Mouse (Mus musculus): ENCODE measurements around the gene Fgf22. TPM values are rescaled to one million over a fixed set of nuclear protein-coding genes. Genes with fewer than 3 reads are reported as not detected.

The Fgf22 gene
- polyA plus RNA-seq, 1 experiment from 2014 or later: 0.48 TPM

DNA sequence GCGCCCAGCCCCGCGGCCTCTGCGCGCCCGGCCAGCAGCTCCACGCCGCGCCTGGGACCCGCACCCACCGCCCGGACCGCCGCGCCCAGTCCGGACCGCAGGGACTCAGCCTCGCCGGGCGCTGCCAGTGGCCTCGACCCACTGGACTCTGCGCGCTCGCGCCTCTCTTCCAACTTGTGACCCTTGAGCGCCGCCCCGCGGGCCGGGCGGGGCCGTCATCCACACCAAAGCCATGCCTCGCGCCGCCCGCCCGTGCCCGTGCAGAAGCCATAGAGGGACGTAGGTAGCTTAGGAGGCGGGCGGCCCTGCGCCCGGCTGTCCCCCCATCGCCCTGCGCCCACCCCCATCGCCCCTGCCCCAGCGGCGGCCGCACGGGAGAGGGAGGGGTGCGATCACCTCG, 19.5 kb upstream of the Fgf22 start:
- no peak overlapping the region for H3K4me3 ChIP-seq
- H3K4me1 ChIP-seq: no peaks in the 10 kb centered on the region
- H3K4me2 ChIP-seq (replicated peaks): 0 out of 2 replicates have a peak overlapping the region, but pooled peaks have one; percentile 0
- H3K9ac ChIP-seq (replicated peaks): no peak overlapping the region
- H3K27me3 ChIP-seq: peaks cover 19% of the 10 kb centered on the region
- WGBS: 33% methylated on average over 41 of the region's 52 CpGs
- H3K36me3 ChIP-seq: peaks cover 67% of the 10 kb centered on the region
- no peak overlapping the region for H3K27ac ChIP-seq (replicated peaks)
- H3K9me3 ChIP-seq: peaks cover 15% of the 10 kb centered on the region
- peak; percentile 45; the same call in 1 of the 2 replicates for ATAC-seq (ENCODE audit: low FRiP score, low read depth)

DNA sequence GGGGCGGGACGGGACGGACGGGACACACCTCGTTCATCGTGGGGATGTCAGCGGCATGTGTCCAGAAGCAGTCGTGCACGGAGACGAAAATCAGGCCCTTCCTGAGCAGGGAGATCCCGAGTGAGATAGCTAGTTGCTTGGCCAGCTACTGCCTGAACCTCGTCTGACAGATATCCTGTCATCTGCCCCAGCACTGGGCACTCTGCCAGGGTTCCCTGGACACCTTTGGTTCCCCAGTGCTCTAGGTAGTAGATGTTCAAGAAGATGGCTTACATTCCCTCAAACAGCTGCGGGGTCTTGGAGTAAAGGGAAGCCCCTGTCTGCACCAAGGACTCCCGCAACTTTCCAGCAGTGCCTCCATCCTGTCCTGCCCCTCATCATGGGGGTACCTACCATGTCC, 18.2 kb upstream of the Fgf22 start:
- WGBS: 94% methylated on average over 12 of the region's 14 CpGs
- peaks cover 17% of the 10 kb centered on the region for H3K9me3 ChIP-seq

DNA sequence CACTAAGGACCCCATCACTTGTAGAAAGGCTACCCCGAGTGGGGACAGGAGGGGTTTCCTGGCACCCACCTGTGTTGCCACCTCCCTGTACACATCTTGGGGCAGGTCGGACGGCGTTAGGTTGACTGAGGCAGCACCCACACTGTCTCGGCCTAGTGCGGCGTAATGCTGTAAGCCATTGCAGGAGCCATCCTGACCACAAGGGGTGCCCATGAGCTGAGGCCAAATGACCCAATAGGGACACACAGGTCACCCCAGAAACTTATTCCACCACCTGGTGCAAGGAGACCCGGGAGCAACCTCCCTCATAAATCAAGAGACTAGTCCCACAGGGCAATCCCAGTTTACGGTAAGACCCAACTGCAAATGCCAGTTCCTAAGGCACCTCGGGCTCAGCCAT, 16.6 kb upstream of the Fgf22 start:
- peaks cover 19% of the 10 kb centered on the region for H3K27me3 ChIP-seq
- H3K9ac ChIP-seq (replicated peaks): no peak overlapping the region
- 82% methylated on average over 10 of the region's 10 CpGs for WGBS
- peaks cover 94% of the 10 kb centered on the region for H3K36me3 ChIP-seq
- H3K4me2 ChIP-seq (replicated peaks): no peak overlapping the region
- no peak for ATAC-seq (ENCODE audit: low FRiP score, low read depth)
- H3K27ac ChIP-seq (replicated peaks): no peak overlapping the region
- H3K9me3 ChIP-seq: peaks cover 13% of the 10 kb centered on the region
- peaks cover 3% of the 10 kb centered on the region; the same call in 1 of the 2 replicates for H3K4me1 ChIP-seq
- H3K4me3 ChIP-seq: no peak overlapping the region

More for the DNA sequence above, 18.2 kb upstream of the Fgf22 start:
- H3K4me1 ChIP-seq: peaks cover 3% of the 10 kb centered on the region; the same call in 1 of the 2 replicates
- no peak overlapping the region for H3K4me2 ChIP-seq (replicated peaks)
- no peak overlapping the region for H3K9ac ChIP-seq (replicated peaks)
- H3K4me3 ChIP-seq: no peak overlapping the region
- H3K27ac ChIP-seq (replicated peaks): no peak overlapping the region
- peaks cover 19% of the 10 kb centered on the region for H3K27me3 ChIP-seq
- peaks cover 81% of the 10 kb centered on the region for H3K36me3 ChIP-seq
- no peak for ATAC-seq (ENCODE audit: low FRiP score, low read depth)

- peaks cover 3% of the 10 kb centered on the region; the same call in 1 of the 2 replicates for H3K4me1 ChIP-seq
- peaks cover 13% of the 10 kb centered on the region for H3K9me3 ChIP-seq
- no peak for ATAC-seq (ENCODE audit: low FRiP score, low read depth)
- peaks cover 97% of the 10 kb centered on the region for H3K36me3 ChIP-seq
- no peak overlapping the region for H3K4me2 ChIP-seq (replicated peaks)
- peaks cover 19% of the 10 kb centered on the region for H3K27me3 ChIP-seq
- WGBS: 96% methylated on average over 28 of the region's 28 CpGs
- H3K27ac ChIP-seq (replicated peaks): no peak overlapping the region
- no peak overlapping the region for H3K9ac ChIP-seq (replicated peaks)
- H3K4me3 ChIP-seq: no peak overlapping the region
Measured at GRCm38 (mm10) chr10:79739234-79739633, 15.6 kb upstream of the Fgf22 start.

DNA sequence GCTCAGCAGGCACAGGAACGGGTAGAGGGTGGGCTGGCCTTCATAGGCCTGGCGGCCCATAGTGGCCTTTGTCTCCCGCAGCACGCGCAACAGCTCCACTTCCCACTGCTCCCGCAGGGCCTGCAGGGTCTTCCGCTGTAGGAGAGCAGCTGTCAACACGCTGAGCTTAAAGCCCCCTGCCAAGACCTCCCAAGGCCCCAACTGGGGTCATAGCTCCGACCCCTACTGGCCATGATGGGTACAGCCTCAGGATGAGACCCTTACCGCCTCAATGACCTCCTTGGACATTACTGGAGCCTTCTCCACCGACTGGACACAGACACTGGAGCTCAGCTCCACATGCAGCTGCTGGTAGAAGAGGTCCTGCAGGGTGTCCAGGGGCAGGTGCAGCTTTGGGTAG, 14.0 kb upstream of the Fgf22 start:
- Histone ChIP-seq H3K4me2 (replicated peaks) (no peak overlapping the region), H3K36me3 (peaks cover 86% of the 10 kb centered on the region), H3K4me1 (peaks cover 9% of the 10 kb centered on the region), H3K9ac (replicated peaks) (no peak overlapping the region), H3K9me3 (peaks cover 13% of the 10 kb centered on the region), H3K4me3 (no peak overlapping the region), H3K27me3 (peaks cover 5% of the 10 kb centered on the region), H3K27ac (replicated peaks) (no peak overlapping the region)
- WGBS: 52% methylated on average over 11 of the region's 11 CpGs
- ATAC-seq (ENCODE audit: low FRiP score, low read depth): 0 out of 2 replicates have a peak, but pooled peaks have one; percentile 32

- H3K9me3 ChIP-seq: peaks cover 13% of the 10 kb centered on the region
- ATAC-seq (ENCODE audit: low FRiP score, low read depth): no peak
- peaks cover 63% of the 10 kb centered on the region for H3K36me3 ChIP-seq
- H3K4me2 ChIP-seq (replicated peaks): no peak overlapping the region
- H3K4me1 ChIP-seq: peaks cover 14% of the 10 kb centered on the region
- H3K9ac ChIP-seq (replicated peaks): no peak overlapping the region
- no peak overlapping the region for H3K4me3 ChIP-seq
- H3K27me3 ChIP-seq: no peaks in the 10 kb centered on the region
- no peak overlapping the region for H3K27ac ChIP-seq (replicated peaks)
- 95% methylated on average over 11 of the region's 11 CpGs for WGBS
Measured at GRCm38 (mm10) chr10:79743161-79743560, 11.7 kb upstream of the Fgf22 start.

GRCm38 (mm10) chr10:79743650-79744365, 11.1 kb upstream of the Fgf22 start:
- 0 out of 2 replicates have a peak, but pooled peaks cover 5% of the 10 kb centered on the region for H3K27me3 ChIP-seq
- peaks cover 57% of the 10 kb centered on the region for H3K36me3 ChIP-seq

DNA sequence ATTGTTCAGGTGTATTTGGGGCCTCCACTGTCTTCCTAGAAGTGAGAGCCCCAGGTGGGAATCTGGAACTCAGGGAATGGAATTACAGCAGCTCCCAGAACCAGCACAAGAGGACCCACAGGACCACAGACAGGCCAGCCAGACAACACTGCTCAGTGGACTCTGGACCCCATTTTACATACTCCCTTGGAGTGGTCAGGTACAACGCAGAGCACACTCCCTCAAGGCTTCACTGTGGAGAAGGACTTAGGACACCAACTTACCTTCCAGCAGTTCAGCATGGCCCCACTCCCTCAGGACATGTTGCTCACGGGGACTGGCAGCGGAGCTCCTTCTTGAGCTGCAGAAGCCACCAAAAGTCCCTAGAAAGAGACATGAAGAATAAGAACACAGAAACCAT, 9.5 kb upstream of the Fgf22 start:
- H3K4me2 ChIP-seq (replicated peaks): peak overlapping the region; percentile 74
- ATAC-seq (ENCODE audit: low FRiP score, low read depth): no peak
- H3K9me3 ChIP-seq: 0 out of 2 replicates have a peak, but pooled peaks cover under 1% of the 10 kb centered on the region
- H3K36me3 ChIP-seq: peaks cover 41% of the 10 kb centered on the region
- H3K27me3 ChIP-seq: 0 out of 2 replicates have a peak, but pooled peaks cover 5% of the 10 kb centered on the region
- H3K9ac ChIP-seq (replicated peaks): no peak overlapping the region
- no peak overlapping the region; the same call in 1 of the 2 replicates for H3K4me3 ChIP-seq
- 94% methylated on average over 3 of the region's 3 CpGs for WGBS
- H3K4me1 ChIP-seq: peaks cover 14% of the 10 kb centered on the region
- H3K27ac ChIP-seq (replicated peaks): no peak overlapping the region

More at GRCm38 (mm10) chr10:79743650-79744365, 11.1 kb upstream of the Fgf22 start:
- no peak overlapping the region for H3K4me2 ChIP-seq (replicated peaks)
- WGBS: 94% methylated on average over 15 of the region's 15 CpGs
- no peak overlapping the region for H3K9ac ChIP-seq (replicated peaks)
- peaks cover 11% of the 10 kb centered on the region for H3K9me3 ChIP-seq
- peaks cover 14% of the 10 kb centered on the region for H3K4me1 ChIP-seq
- H3K27ac ChIP-seq (replicated peaks): no peak overlapping the region
- H3K4me3 ChIP-seq: no peak overlapping the region
- no peak for ATAC-seq (ENCODE audit: low FRiP score, low read depth)

GRCm38 (mm10) chr10:79745898-79746773, 8.7 kb upstream of the Fgf22 start, which contains the start of gene Polrmt:
TSS of gene Polrmt (minus strand) at chr10:79746581.
- WGBS: 3% methylated on average over 38 of the region's 38 CpGs
- Histone ChIP-seq H3K4me3 (peak within 1 kb of the TSS; percentile 62), H3K27ac (replicated peaks) (no peak within 1 kb of the TSS), H3K4me1 (peaks cover 11% of the 10 kb centered on the region), H3K4me2 (replicated peaks) (peak within 1 kb of the TSS; percentile 74), H3K9me3 (no peaks in the 10 kb centered on the region), H3K9ac (replicated peaks) (peak within 1 kb of the TSS; percentile 48), H3K27me3 (0 out of 2 replicates have a peak, but pooled peaks cover 5% of the 10 kb centered on the region), H3K36me3 (peaks cover 34% of the 10 kb centered on the region)
- peak; percentile 97 for ATAC-seq (ENCODE audit: low FRiP score, low read depth)

DNA sequence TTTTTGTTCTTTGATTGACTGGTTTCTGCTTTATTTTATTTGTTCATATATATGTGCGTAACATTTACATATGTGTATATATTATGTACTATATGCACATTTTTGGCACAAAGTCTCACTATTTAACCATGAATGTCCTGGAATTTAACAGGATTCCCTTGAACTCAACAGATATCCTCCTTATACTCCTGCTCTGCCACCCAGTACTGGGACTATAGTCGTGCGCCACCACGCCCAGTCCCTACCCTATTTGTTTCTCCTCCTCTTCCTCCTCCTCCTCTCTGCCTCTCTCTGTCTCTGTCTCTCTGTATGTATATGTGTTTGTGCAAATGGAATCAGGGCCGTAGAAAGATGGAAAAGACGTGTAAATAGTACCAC, 8.1 kb upstream of the Fgf22 start:
- peaks cover 11% of the 10 kb centered on the region for H3K4me1 ChIP-seq
- H3K4me3 ChIP-seq: peak overlapping the region; percentile 23; the same call in 1 of the 2 replicates
- no peaks in the 10 kb centered on the region for H3K9me3 ChIP-seq
- peak overlapping the region; percentile 51 for H3K4me2 ChIP-seq (replicated peaks)
- 0 out of 2 replicates have a peak, but pooled peaks cover 5% of the 10 kb centered on the region for H3K27me3 ChIP-seq
- H3K36me3 ChIP-seq: peaks cover 27% of the 10 kb centered on the region
- no peak overlapping the region for H3K27ac ChIP-seq (replicated peaks)
- no peak overlapping the region for H3K9ac ChIP-seq (replicated peaks)
- 27% methylated on average over 6 of the region's 6 CpGs for WGBS
- peak; percentile 58 for ATAC-seq (ENCODE audit: low FRiP score, low read depth)

GRCm38 (mm10) chr10:79748496-79748895, 6.4 kb upstream of the Fgf22 start:
- Histone ChIP-seq H3K27ac (replicated peaks) (no peak overlapping the region), H3K9me3 (no peaks in the 10 kb centered on the region), H3K27me3 (0 out of 2 replicates have a peak, but pooled peaks cover 5% of the 10 kb centered on the region), H3K9ac (replicated peaks) (no peak overlapping the region), H3K4me2 (replicated peaks) (no peak overlapping the region), H3K4me1 (peaks cover 11% of the 10 kb centered on the region), H3K4me3 (no peak overlapping the region), H3K36me3 (peaks cover 12% of the 10 kb centered on the region)
- 74% methylated on average over 6 of the region's 6 CpGs for WGBS
- ATAC-seq (ENCODE audit: low FRiP score, low read depth): no peak
